Comparison of ENCODE assay signal across 10 mouse cellular contexts in genomic region chr6:135363344-135364040, GRCm38 (mm10). TPM values are rescaled to one million over a fixed set of nuclear protein-coding genes. Genes with fewer than 3 reads are reported as not detected.
DNase-seq lines count a peak whose midpoint lies in the region; ATAC-seq and TF ChIP-seq lines count a peak whose summit lies in the region.
"Had no signal": no experiment of that assay in that cellular context is flagged by ENCODE, and none has a peak within 500 bp of the region (broad histone marks: within the 10 kb centered on the region; RNA-seq: fewer than 3 reads in every experiment).

No protein-coding gene starts in this region.

- H3K4me2 ChIP-seq in embryonic facial prominence, embryonic 13.5 days: peak overlapping the region; percentile 61
- peak overlapping the region; percentile 64 for H3K4me2 ChIP-seq in limb, embryonic 14.5 days (replicated peaks; ENCODE audit: low read depth, low read length, severe bottlenecking)

- intact Hi-C loops in left cerebral cortex, adult 2 months (cut with DNase I): no loop called here

- H3K27me3 ChIP-seq in embryonic facial prominence, embryonic 13.5 days: no peaks in the 10 kb centered on the region
- no peaks in the 10 kb centered on the region for H3K27me3 ChIP-seq in limb, embryonic 14.5 days (ENCODE audit: control insufficient read depth, insufficient read depth, low read length)

- DNase-seq in layer of hippocampus, adult 2 months (ENCODE audit: low spot score in 2 of 2): no peak
- DNase-seq in layer of hippocampus, postnatal 36 days: no peak
- peak; percentile 43 for DNase-seq in ES-CJ7 (ENCODE audit: low read depth, low spot score)
- peak; percentile 65 for DNase-seq in limb, embryonic 14.5 days (ENCODE audit: low spot score)
- no peak for DNase-seq in T-cell, adult 2 months (ENCODE audit: low spot score)
- DNase-seq in natural killer cell, adult 2 months (ENCODE audit: low spot score in 2 of 2): no peak
- DNase-seq in left cerebral cortex, adult 2 months (ENCODE audit: extremely low spot score in 1 of 2, low spot score in 2 of 2): no peak

- H3K36me3 ChIP-seq in embryonic facial prominence, embryonic 13.5 days: peaks cover 5% of the 10 kb centered on the region; the same call in 1 of the 2 replicates
- peaks cover 8% of the 10 kb centered on the region; the same call in 1 of the 2 replicates for H3K36me3 ChIP-seq in limb, embryonic 14.5 days (ENCODE audit: control insufficient read depth, insufficient read depth, low read length)

- H3K27ac ChIP-seq in layer of hippocampus, adult 2 months: peak overlapping the region; percentile 20; the same call in 1 of the 2 replicates
- peak overlapping the region; percentile 97 for H3K27ac ChIP-seq in embryonic facial prominence, embryonic 13.5 days
- peak overlapping the region; percentile 95 for H3K27ac ChIP-seq in limb, embryonic 14.5 days (replicated peaks; ENCODE audit: low read depth, low read length)
- H3K27ac ChIP-seq in left cerebral cortex, adult 2 months: no peak overlapping the region

- no peak for TF ChIP-seq CTCF in layer of hippocampus, adult 2 months (conservative IDR thresholded peaks at IDR 0.05)
- no peak for TF ChIP-seq CTCF in left cerebral cortex, adult 2 months (IDR thresholded peaks at IDR 0.05)

- WGBS in embryonic facial prominence, embryonic 13.5 days: 40% methylated on average over 10 of the region's 10 CpGs
- WGBS in limb, embryonic 14.5 days: 35% methylated on average over 10 of the region's 10 CpGs

- H3K9me3 ChIP-seq in embryonic facial prominence, embryonic 13.5 days: no peaks in the 10 kb centered on the region
- no peaks in the 10 kb centered on the region for H3K9me3 ChIP-seq in limb, embryonic 14.5 days (ENCODE audit: control insufficient read depth, low read length)

- TF ChIP-seq POLR2A in limb, embryonic 14.5 days (IDR thresholded peaks at IDR 0.05; ENCODE audit: borderline replicate concordance, extremely low read depth, insufficient read depth, insufficient read length): no peak

- H3K9ac ChIP-seq in embryonic facial prominence, embryonic 13.5 days: peak overlapping the region; percentile 75
- peak overlapping the region; percentile 73 for H3K9ac ChIP-seq in limb, embryonic 14.5 days (ENCODE audit: low read depth, low read length, severe bottlenecking)

- no peak overlapping the region; the same call in 1 of the 2 replicates for H3K4me3 ChIP-seq in layer of hippocampus, adult 2 months
- peak overlapping the region; percentile 49 for H3K4me3 ChIP-seq in embryonic facial prominence, embryonic 13.5 days
- H3K4me3 ChIP-seq in limb, embryonic 14.5 days (replicated peaks; ENCODE audit: low read length): peak overlapping the region; percentile 54
- H3K4me3 ChIP-seq in left cerebral cortex, adult 2 months: no peak overlapping the region

- peaks cover 59% of the 10 kb centered on the region for H3K4me1 ChIP-seq in embryonic facial prominence, embryonic 13.5 days
- peaks cover 44% of the 10 kb centered on the region for H3K4me1 ChIP-seq in limb, embryonic 14.5 days (ENCODE audit: control insufficient read depth, insufficient read depth, low read length)

- no peak for ATAC-seq in embryonic facial prominence, embryonic 13.5 days (ENCODE audit: insufficient number of reproducible peaks, insufficient read depth, low FRiP score, low TSS enrichment, low read depth)
- ATAC-seq in limb, embryonic 14.5 days (ENCODE audit: low FRiP score, low read depth): no peak

RNA-seq across cellular contexts. Expression of gene Emp1, which starts 1.1 kb away (rescaled TPM):
- total RNA-seq in layer of hippocampus, adult 2 months (2021): 1 to 10 TPM; 2.0 to 2.8 TPM
- total RNA-seq in layer of hippocampus, postnatal 36 days (2021): 1 to 10 TPM; 2.1 to 2.5 TPM
- 71.9 and 84.0 TPM in 2 replicates for polyA plus RNA-seq in embryonic facial prominence, embryonic 13.5 days (2015; fragmentation: Nextera tagmentation; extraction: Ambion mirVana)
- polyA plus RNA-seq in limb, embryonic 14.5 days (2012; rRNA removed): 366 and 528 TPM in 2 replicates
- 91.7 and 98.9 TPM in 2 replicates for polyA plus RNA-seq in limb, embryonic 14.5 days (2014; fragmentation: Nextera tagmentation; extraction: Ambion mirVana)
- 1 to 10 TPM; 2.6 TPM for total RNA-seq in left cerebral cortex, adult 2 months (2021)

RNA-seq across cellular contexts. Expression of gene Pbp2, which starts 53.3 kb away (rescaled TPM):
- total RNA-seq in layer of hippocampus, adult 2 months (2021): under 1 TPM in 1 of 2 experiments, not detected in 1; 0.27 TPM
- not detected for total RNA-seq in layer of hippocampus, postnatal 36 days (2021)
- polyA plus RNA-seq in embryonic facial prominence, embryonic 13.5 days (2015; fragmentation: Nextera tagmentation; extraction: Ambion mirVana): not detected in 2 replicates
- polyA plus RNA-seq in limb, embryonic 14.5 days (2012; rRNA removed): 0.34 and 0.46 TPM in 2 replicates
- 0.29 and 0.46 TPM in 2 replicates for polyA plus RNA-seq in limb, embryonic 14.5 days (2014; fragmentation: Nextera tagmentation; extraction: Ambion mirVana)
- under 1 TPM; 0.28 to 0.54 TPM for total RNA-seq in left cerebral cortex, adult 2 months (2021)
- polyA plus RNA-seq: activated CD4-positive, CD25-positive, alpha-beta regulatory T cell, adult 4 months; neural tube, embryonic 11.5 days had no signal

Comparison
In these comparisons a context has a peak if more than half of its experiments do, and no peak if none do; other contexts are left out.
1. DNase-seq: peak in ES-CJ7 (single experiment) and limb, embryonic 14.5 days (single experiment); none in layer of hippocampus, adult 2 months (0 of 2), layer of hippocampus, postnatal 36 days (0 of 2), T-cell, adult 2 months (single experiment), natural killer cell, adult 2 months (0 of 2) and left cerebral cortex, adult 2 months (0 of 2).
2. H3K4me3 ChIP-seq: peak in embryonic facial prominence, embryonic 13.5 days (single experiment) and limb, embryonic 14.5 days (single experiment); none in layer of hippocampus, adult 2 months (single experiment) and left cerebral cortex, adult 2 months (single experiment).